Mouse (Mus musculus) brain, embryonic 14.5 days (tissue): ENCODE results near the gene Znrf3.

Source experiments
- CTCF ChIP-seq: fragments of 200-500 bp; IDR thresholded peaks from 2 replicates; pipeline ENCODE4 v1.5.1; 2012; ENCODE audit warnings: inconsistent platforms, mild to moderate bottlenecking, moderate library complexity, borderline replicate concordance; ENCODE audit not compliant: insufficient read depth, insufficient read length; ENCODE audit errors: extremely low read depth
- POLR2A ChIP-seq: fragments of 200-500 bp; IDR thresholded peaks from 2 replicates; pipeline ENCODE4 v1.6.1; 2012; ENCODE audit warnings: mild to moderate bottlenecking, inconsistent platforms, borderline replicate concordance; ENCODE audit not compliant: poor library complexity, insufficient read depth, insufficient read length, severe bottlenecking; ENCODE audit errors: extremely low read depth

- TF ChIP-seq POLR2A (no peak), CTCF (no peak)
Observed at GRCm38 (mm10) chr11:5275216-5275615, 169.4 kb downstream of the Znrf3 start.
